Mouse (Mus musculus): Measurements from ENCODE around the gene Aip.
"Not testable (repeated sequence)": the region's sequence is repeated elsewhere in the genome, so short reads cannot be mapped to it uniquely, and the experiment has no call there.

Gene Aip

GRCm38 (mm10) chr19:4091383-4091782 is 34.3 kb downstream of the Aip start:
- DNase-seq (ENCODE audit: low spot score): no peak

GRCm38 (mm10) chr19:4090446-4090845 is 35.2 kb downstream of the Aip start:
- no peak for DNase-seq (ENCODE audit: low spot score)

DNA sequence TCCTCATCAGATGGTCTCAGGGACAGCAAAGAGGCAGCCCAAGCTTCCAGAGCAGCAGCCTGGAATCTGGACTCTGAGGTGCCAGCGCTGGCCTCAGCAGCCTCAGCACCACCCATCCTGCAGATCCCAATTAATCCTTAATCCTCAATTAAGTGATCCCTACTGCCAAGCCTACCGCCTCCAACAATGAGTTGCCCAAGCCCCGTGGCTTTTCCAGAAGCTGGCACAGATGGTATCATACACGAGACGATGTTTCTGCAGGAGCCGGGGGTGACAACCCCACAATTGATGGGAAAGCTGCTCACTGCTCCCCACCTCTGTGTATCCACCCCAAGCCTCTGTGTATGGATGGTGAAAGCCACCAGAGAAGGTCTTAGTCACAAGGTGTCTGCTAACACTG is 36.5 kb downstream of the Aip start:
- no peak for DNase-seq (ENCODE audit: low spot score)

GRCm38 (mm10) chr19:4088146-4088545 is 37.5 kb downstream of the Aip start:
- peak; percentile 39 for DNase-seq (ENCODE audit: low spot score)

- DNase-seq (ENCODE audit: low spot score): peak; percentile 42
Measured at GRCm38 (mm10) chr19:4087090-4087489, 38.6 kb downstream of the Aip start.

GRCm38 (mm10) chr19:4086156-4086555 is 39.5 kb downstream of the Aip start:
- DNase-seq (ENCODE audit: low spot score): peak; percentile 38

GRCm38 (mm10) chr19:4084984-4085383 is 40.7 kb downstream of the Aip start:
- DNase-seq (ENCODE audit: low spot score): no peak

DNA sequence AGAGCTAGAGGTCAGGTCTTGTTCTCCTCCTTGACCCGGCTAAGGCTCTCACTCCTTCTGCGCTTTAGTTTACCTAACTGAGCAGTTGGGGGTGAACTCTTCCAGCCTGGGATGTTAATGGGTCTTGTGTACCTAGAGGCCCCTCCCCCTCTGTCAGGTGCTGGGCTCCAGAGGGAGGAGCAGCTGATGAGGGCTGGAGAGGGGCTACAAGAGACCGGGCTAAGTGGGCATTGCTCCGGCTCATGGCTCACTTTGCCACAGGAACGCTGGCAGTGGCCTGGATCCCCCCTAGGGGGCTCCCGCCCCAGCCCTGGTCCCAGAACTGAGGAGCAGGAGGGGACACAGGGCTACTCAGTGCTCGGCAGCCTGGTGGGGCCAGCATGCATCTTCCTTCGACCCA is 41.8 kb downstream of the Aip start:
- DNase-seq (ENCODE audit: low spot score): peak; percentile 43

DNA sequence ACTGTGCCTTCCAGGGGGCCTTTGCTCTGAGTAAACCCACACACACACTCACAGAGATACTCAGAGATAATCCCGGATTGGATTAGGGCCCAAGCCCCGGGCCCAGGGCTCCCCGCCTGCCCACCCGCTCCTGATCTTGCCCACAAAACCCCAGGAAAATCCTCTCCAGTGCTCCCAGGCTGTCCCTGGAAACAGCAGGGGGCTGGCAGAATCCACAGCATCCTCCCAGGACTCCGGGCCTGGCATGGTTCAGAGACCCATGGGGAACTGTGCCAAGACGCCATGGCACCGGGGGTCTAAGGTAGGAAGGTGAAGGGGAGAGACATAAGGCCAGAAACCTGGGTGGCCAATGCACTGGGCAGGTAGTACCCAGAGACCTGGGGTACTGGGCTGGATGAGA is 42.3 kb downstream of the Aip start:
- DNase-seq (ENCODE audit: low spot score): no peak

GRCm38 (mm10) chr19:4082219-4082965 is 43.3 kb downstream of the Aip start:
- no peak for DNase-seq (ENCODE audit: low spot score)

GRCm38 (mm10) chr19:4081394-4081793 is 44.3 kb downstream of the Aip start, which contains the start of gene Cabp2:
TSS of gene Cabp2 (plus strand) at chr19:4081578.
- no peak for DNase-seq (ENCODE audit: low spot score)

GRCm38 (mm10) chr19:4080511-4081009 is 45.1 kb downstream of the Aip start:
- DNase-seq (ENCODE audit: low spot score): no peak

GRCm38 (mm10) chr19:4079594-4079993 is 46.1 kb downstream of the Aip start:
- no peak for DNase-seq (ENCODE audit: low spot score)

DNA sequence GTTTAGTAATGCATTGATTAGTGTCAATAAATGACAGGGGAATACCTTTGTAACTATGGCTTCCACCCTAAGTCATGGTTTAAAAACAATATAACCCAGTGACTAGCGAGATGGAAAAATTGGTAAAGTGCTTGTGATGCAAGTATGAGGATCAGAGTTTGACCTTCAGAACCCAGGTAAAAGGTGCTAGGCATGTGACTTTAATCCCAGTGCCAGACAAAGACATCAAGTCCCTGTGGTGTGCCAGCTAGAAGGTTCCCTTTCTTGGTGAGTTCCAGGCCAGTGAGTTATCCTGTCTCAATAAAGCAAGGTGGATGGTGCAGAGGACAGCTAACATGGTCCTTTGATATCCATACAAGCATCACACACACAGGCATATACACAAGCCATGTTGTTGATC is 50.1 kb downstream of the Aip start:
- DNase-seq (ENCODE audit: low spot score): no peak

GRCm38 (mm10) chr19:4072706-4073424 is 52.8 kb downstream of the Aip start:
- DNase-seq (ENCODE audit: low spot score): no peak

GRCm38 (mm10) chr19:4071406-4071805 is 54.3 kb downstream of the Aip start:
- no peak for DNase-seq (ENCODE audit: low spot score)

DNA sequence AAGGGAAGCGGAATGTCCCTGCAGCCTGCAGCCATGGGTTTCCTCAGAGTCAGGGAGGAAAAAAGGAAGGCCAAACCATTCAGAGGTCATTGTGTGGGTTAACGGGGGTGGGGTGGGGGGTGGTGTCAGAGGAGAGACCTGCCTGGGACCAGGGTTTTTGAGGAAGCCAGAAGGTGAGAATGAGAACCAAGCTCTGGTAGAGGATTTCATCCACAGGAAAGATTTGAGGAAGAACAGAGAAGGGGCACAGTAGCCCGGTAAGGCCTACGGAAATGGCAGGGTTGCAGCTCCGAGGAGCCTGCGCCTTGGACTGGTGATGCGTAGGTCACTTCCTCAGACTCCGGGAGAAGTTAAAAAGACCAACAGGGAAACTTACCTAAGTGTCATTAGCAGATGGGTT is 54.9 kb downstream of the Aip start:
- no peak for DNase-seq (ENCODE audit: low spot score)

DNA sequence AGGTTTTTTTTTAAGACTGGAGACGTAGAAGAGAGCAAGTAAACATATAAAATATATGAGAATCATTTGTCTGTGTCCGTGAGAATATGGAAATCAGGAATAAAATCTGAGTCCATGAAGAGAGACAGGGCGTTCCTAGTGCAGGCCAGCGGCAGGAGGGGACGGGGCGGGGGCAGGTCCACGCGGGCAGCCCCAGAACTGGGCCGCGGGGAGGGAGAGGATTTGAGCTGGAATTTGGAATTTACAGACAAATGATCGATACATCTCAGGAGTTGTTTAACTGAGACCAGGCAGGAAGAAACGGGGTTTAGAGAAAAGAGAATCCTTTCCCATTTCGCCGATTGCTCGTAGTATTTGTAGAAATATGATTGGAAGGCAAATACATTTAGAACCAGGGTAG is 55.3 kb downstream of the Aip start:
- DNase-seq (ENCODE audit: low spot score): no peak

DNA sequence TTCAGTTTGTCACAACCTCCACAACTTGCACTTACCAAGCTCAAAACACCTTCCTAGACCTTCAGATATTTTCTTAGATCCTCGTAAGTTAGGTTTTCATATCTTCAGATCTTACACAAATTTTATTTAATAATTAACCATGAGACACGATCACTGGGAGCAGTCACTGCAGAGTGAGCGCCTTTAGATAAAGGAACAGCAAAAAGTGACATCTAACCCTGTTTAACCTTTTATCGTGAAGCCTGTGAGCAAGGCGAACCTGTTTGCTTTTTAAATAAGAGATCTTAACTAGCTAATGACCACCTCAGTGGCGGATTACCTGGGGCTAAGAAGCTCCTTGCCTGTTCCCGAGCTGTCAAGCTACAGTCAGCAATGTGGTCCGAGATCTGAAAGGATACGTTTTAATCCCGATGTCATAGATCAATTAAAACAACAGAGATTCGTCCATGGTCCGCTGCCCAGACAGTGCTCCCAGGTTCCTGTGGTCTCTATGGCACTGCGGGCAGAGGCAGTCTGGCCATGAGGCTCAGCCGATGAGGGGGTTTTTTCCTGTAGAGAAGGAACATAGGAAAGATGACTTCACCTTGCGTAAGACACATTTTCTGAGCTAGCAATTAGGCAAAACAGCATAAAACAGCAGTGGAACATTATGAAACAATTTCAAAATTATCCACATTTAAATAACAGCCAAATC is 56.8 kb downstream of the Aip start:
- no peak for DNase-seq (ENCODE audit: low spot score)

- not testable (repeated sequence) for DNase-seq (ENCODE audit: low spot score)
Measured at GRCm38 (mm10) chr19:4068242-4068641, 57.4 kb downstream of the Aip start.

GRCm38 (mm10) chr19:4066877-4067276 is 58.8 kb downstream of the Aip start:
- DNase-seq (ENCODE audit: low spot score): no peak

DNA sequence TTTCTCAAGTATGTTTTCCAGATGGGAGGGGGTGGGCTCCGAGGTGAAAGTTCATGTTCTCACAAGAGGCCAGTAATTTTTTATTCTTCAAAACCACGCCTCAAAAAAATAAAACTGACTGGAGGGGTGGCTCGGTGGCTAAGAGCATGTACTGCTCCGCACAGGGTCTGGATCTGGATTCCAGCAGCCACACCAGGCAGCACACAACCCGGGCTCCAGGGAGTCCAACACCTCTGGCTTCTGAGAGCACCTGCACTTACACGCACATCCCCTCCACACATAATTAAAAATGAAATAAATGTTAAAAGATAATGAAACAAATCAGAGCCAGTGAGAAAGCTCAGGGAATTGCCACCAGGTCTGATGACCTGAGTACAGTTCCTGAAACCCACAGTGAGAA is 59.4 kb downstream of the Aip start:
- DNase-seq (ENCODE audit: low spot score): peak; percentile 33

- not testable (repeated sequence) for DNase-seq (ENCODE audit: low spot score)
Measured at GRCm38 (mm10) chr19:4064501-4064900, 61.2 kb downstream of the Aip start.

All from testis, postnatal 10 days (tissue).